Mouse (Mus musculus) kidney, postnatal 0 days (tissue): ENCODE data around the gene Dgke. TPM values are rescaled to one million over a fixed set of nuclear protein-coding genes. Genes with fewer than 3 reads are reported as not detected.

Source experiments
- ATAC-seq: fragments of 200-750 bp; cut with Nextera tagmentation; replicated peaks from 2 replicates; pipeline ENCODE4 v1.8.0; 2017; ENCODE audit warnings: low read depth, moderate number of reproducible peaks, moderate TSS enrichment, moderate library complexity; ENCODE audit not compliant: low FRiP score
- DNase-seq: peaks from one replicate; pipeline ENCODE4 v3.0.0-alpha.2; 2016; ENCODE audit warnings: low spot score
- H3K27ac ChIP-seq: fragments of 300-500 bp; sonication (generic); 2 replicates; pipeline ENCODE4 v1.5.1; 2014; ENCODE audit warnings: mild to moderate bottlenecking
- H3K27me3 ChIP-seq: fragments of 300-500 bp; sonication (generic); 2 replicates; pipeline ENCODE4 v1.6.1; 2014; ENCODE audit warnings: low read length, mixed read lengths; ENCODE audit not compliant: insufficient read depth
- H3K36me3 ChIP-seq: fragments of 300-500 bp; sonication (generic); 2 replicates; pipeline ENCODE4 v1.6.1; 2014; ENCODE audit warnings: low read length, mixed read lengths; ENCODE audit not compliant: insufficient read depth
- H3K4me1 ChIP-seq: fragments of 300-500 bp; sonication (generic); replicated peaks from 2 replicates; pipeline ENCODE4 v1.6.1; 2014; ENCODE audit warnings: antibody characterized with exemption, low read length, mixed read lengths; ENCODE audit not compliant: insufficient read depth
- H3K4me2 ChIP-seq: fragments of 300-500 bp; sonication (generic); 2 replicates; pipeline ENCODE4 v1.6.1; 2014; ENCODE audit warnings: mild to moderate bottlenecking, low read length, moderate library complexity, mixed read lengths
- H3K4me3 ChIP-seq: fragments of 300-500 bp; sonication (generic); replicated peaks from 2 replicates; pipeline ENCODE4 v1.5.1; 2014; ENCODE audit warnings: low read depth, low read length
- H3K9ac ChIP-seq: fragments of 300-500 bp; sonication (generic); 2 replicates; pipeline ENCODE4 v1.6.1; 2014; ENCODE audit warnings: low read depth, low read length
- H3K9me3 ChIP-seq: fragments of 300-500 bp; sonication (generic); replicated peaks from 2 replicates; pipeline ENCODE4 v1.6.1; 2016; ENCODE audit warnings: low read length, inconsistent platforms, mixed read lengths
- CTCF ChIP-seq: IDR thresholded peaks from 2 replicates; pipeline ENCODE4 v1.5.1; 2016; ENCODE audit warnings: antibody characterized with exemption, low read depth, mild to moderate bottlenecking, moderate library complexity
- WGBS: fragments of 180-500 bp; shearing (Covaris S2); extraction: QIAGEN DNeasy Blood & Tissue Kit; methylation state at CpG from one replicate; pipeline ENCODE4 v1.1.7; 2014; 5-methylcytosine and 5-hydroxymethylcytosine counted together
- polyA plus RNA-seq: library from polyadenylated mRNA; unstranded; fragments of >200 nt; fragmentation: Nextera tagmentation; extraction: Ambion mirVana; gene quantifications from 2 replicates; pipeline ENCODE4 v1.2.1, GENCODE M21; 2015

Gene Dgke
- polyA plus RNA-seq, 1 experiment from 2014 or later: 2.6 TPM

DNA sequence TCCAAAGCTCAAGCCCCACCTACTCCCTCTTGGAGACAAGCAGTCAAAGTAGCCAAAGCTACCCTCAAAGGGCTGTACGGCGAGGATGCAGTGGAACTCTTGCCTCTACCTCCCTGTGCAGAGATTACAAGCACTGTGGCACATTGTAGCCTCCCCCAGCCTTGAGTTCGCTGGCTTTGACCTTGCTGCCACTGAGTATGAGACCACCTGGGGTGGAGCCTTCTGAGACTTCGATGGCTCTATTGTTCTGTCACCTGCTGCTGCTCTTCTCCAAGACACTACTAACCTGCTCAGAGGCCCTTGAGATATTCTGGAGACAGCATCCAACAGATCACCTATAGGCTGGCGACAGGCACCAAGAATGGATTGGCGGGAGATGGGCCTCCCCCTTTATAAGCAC lies 36.1 kb downstream of the Dgke start:
- H3K4me2 ChIP-seq: no peak overlapping the region
- H3K9me3 ChIP-seq: no peaks in the 10 kb centered on the region
- H3K36me3 ChIP-seq: no peaks in the 10 kb centered on the region
- TF ChIP-seq CTCF: no peak
- H3K4me1 ChIP-seq: no peaks in the 10 kb centered on the region
- no peak overlapping the region for H3K9ac ChIP-seq
- no peaks in the 10 kb centered on the region for H3K27me3 ChIP-seq
- no peak overlapping the region for H3K4me3 ChIP-seq
- H3K27ac ChIP-seq: no peak overlapping the region
- DNase-seq (no peak), ATAC-seq (no peak)
- WGBS: 81% methylated on average over 6 of the region's 6 CpGs

DNA sequence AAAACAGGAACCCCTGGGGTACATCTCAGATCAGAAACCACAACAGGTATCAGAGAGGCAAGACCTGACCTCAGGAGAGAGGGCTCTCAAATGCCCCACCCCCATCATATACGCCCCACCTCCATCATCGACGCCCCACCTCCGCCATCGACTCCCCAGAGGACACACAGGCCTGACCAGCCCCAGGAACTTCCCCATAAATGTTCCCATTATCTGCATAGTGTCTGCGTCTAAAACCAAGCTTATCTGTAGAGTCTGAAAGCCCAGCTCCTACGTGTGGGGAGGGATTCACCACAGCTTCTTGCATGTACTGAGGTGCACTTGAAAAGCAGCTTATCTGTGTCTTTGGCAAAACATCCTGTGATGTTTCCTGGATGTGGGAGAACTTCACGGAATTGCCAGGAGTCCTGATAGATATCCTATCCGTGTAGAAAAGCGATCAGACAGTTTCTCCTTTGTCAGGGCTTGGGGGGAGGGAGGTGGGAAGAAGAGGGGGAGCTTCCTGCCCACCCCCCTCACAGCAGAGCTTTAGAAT lies 37.7 kb downstream of the Dgke start:
- WGBS: 49% methylated on average over 10 of the region's 10 CpGs

DNA sequence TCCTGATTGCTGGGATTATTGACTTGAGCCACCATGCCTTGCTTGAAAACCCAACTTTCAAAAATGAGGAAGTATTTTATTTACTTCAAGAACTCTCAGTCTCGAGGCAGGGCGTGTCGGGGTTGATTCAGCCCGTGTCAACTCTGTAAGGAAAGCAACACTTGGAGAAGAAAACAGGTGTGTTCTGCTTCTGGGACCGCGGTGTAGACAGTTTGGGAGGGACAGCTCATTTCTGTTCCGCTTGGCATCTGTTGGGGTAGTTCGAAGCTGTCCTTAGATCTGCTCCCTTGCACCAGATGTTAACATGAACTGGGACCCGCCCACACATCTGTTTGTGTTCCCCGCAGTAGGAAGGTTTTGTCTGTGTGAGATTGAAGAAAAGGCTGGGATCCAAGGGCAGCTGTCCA lies 38.7 kb downstream of the Dgke start:
- DNase-seq: no peak

More for the DNA sequence above, 37.7 kb downstream of the Dgke start:
- Histone ChIP-seq H3K27me3 (no peaks in the 10 kb centered on the region), H3K4me2 (no peak overlapping the region), H3K27ac (no peak overlapping the region), H3K4me1 (no peaks in the 10 kb centered on the region), H3K36me3 (no peaks in the 10 kb centered on the region), H3K9me3 (no peaks in the 10 kb centered on the region), H3K9ac (no peak overlapping the region), H3K4me3 (no peak overlapping the region)
- no peak for ATAC-seq
- DNase-seq: no peak
- no peak for TF ChIP-seq CTCF

DNA sequence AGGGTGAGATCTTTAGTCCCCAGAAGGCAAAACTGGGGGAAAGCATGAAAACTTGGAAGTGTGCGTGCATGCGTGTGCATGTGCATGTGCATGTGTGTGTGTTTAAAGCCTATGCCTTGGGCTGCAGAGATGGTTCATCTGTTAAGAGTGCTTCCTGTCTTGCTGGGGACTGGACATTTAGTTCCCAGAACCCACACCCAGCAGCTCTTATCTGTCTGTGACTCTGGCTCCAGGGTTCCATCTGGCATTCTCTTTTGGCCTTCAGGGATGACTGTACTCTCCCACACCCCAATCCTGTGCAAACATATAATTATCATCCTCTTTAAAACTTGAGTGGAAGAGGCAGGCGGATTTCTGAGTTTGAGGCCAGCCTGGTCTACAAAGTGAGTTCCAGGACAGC lies 40.5 kb downstream of the Dgke start:
- Histone ChIP-seq H3K27ac (no peak overlapping the region), H3K9ac (no peak overlapping the region), H3K4me1 (no peaks in the 10 kb centered on the region), H3K4me3 (no peak overlapping the region), H3K9me3 (no peaks in the 10 kb centered on the region), H3K4me2 (no peak overlapping the region), H3K36me3 (no peaks in the 10 kb centered on the region), H3K27me3 (no peaks in the 10 kb centered on the region)
- no peak for TF ChIP-seq CTCF
- ATAC-seq (no peak), DNase-seq (no peak)
- WGBS: 95% methylated on average over 3 of the region's 3 CpGs

More for the DNA sequence above, 38.7 kb downstream of the Dgke start:
- H3K9ac ChIP-seq: no peak overlapping the region
- 58% methylated on average over 10 of the region's 10 CpGs for WGBS
- H3K36me3 ChIP-seq: no peaks in the 10 kb centered on the region
- no peak overlapping the region for H3K4me2 ChIP-seq
- no peaks in the 10 kb centered on the region for H3K4me1 ChIP-seq
- no peak for ATAC-seq
- no peaks in the 10 kb centered on the region for H3K9me3 ChIP-seq
- H3K27me3 ChIP-seq: no peaks in the 10 kb centered on the region
- H3K4me3 ChIP-seq: no peak overlapping the region
- TF ChIP-seq CTCF: no peak
- H3K27ac ChIP-seq: no peak overlapping the region

DNA sequence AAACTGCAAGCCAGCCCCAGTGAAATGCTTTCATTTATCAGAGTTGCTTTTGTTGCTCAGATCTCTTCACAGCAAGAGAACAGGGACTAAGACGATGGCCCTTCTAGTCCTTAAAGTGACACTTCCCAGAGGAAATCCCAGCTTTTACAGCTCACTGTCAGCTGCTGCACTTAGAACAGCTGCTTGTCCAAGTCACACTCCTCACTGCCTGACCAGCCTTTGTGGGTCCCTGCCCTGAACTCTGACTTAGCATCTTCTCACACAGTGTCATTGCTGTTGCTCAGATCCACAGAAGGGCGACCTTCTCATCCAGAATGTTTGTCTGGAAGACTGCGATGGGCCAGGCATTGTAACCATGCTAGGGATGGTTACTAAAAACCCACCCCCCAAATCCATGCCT lies 41.0 kb downstream of the Dgke start:
- Histone ChIP-seq H3K9me3 (no peaks in the 10 kb centered on the region), H3K27ac (peak overlapping the region; percentile 77; the same call in 1 of the 2 replicates), H3K4me1 (no peaks in the 10 kb centered on the region), H3K4me2 (no peak overlapping the region), H3K4me3 (no peak overlapping the region), H3K27me3 (no peaks in the 10 kb centered on the region), H3K36me3 (no peaks in the 10 kb centered on the region), H3K9ac (no peak overlapping the region)
- 65% methylated on average over 3 of the region's 3 CpGs for WGBS
- no peak for TF ChIP-seq CTCF
- DNase-seq (no peak), ATAC-seq (no peak)

DNA sequence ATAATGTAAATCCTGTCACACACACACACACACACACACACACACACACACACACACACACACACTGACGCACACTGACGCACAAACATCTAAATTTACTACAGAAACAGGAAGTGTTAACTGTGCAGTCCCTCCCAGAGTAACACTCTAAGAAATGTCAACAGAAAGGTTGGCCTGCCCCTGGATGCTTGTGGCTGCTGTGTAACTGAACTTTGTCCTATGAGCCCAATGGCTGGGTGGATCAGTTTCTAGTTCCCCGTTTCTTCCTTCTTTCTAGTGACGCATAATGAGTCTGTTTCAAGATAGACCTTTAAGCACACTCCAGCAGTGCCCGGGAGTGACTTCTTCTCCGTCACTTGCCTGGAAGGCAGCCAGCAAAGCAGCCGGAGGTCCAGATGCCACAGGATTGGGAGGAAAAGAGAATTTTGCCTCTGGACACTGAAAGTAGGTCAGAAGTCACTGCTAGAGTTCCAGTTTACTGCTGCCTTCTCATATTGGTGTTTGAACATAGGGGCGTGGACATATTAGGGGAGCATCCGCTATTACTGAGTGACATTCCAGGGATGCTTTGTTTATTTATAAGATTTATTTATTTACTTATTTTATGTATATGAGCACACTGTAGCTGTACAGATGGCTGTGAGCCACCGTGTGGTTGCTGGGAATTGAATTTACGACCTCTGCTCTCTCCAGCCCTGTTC lies 42.3 kb downstream of the Dgke start:
- Histone ChIP-seq H3K9ac (no peak overlapping the region), H3K9me3 (no peaks in the 10 kb centered on the region), H3K36me3 (no peaks in the 10 kb centered on the region), H3K27me3 (no peaks in the 10 kb centered on the region), H3K4me3 (no peak overlapping the region), H3K4me2 (peak overlapping the region; percentile 23; the same call in 1 of the 2 replicates), H3K27ac (peak overlapping the region; percentile 77), H3K4me1 (no peaks in the 10 kb centered on the region)
- ATAC-seq: peak; percentile 88
- DNase-seq: peak; percentile 91
- no peak; the same call in 1 of the 2 replicates for TF ChIP-seq CTCF
- WGBS: 18% methylated on average over 11 of the region's 11 CpGs
